Mouse (Mus musculus): ENCODE measurements around the gene Tsc22d1. TPM values are rescaled to one million over a fixed set of nuclear protein-coding genes. Genes with fewer than 3 reads are reported as not detected.

The Tsc22d1 gene
- total RNA-seq, 2 experiments from 2014 or later = 464 to 515 TPM

- no peak for DNase-seq
- intact Hi-C loops (cut with DNase I) = no loop called here
Observed at GRCm38 (mm10) chr14:76431918-76432317, 17.2 kb downstream of the Tsc22d1 start.

DNA sequence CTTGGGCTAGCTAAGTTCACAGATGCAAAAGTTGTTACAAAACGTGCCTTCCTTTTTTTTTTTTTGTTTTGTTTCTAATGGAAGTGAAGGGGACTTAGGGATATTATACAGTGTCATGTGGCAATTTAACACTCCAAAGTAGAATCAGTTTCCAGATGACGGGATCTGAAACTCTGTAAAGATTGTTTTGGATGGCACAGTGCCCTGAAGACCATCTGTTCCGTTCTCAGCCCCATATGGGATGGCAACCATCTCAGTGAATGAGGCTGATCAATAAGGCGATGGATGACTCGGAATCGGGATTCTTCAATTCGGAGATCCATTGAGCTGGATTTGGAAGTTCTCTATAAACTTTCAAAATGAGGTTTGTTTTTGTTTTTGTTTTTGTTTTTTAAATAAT, 17.6 kb downstream of the Tsc22d1 start:
- no peak for DNase-seq
- intact Hi-C loops (cut with DNase I) = no loop called here

- intact Hi-C loops (cut with DNase I) = no loop called here
- DNase-seq = no peak
Observed at GRCm38 (mm10) chr14:76432816-76433215, 18.1 kb downstream of the Tsc22d1 start.

DNA sequence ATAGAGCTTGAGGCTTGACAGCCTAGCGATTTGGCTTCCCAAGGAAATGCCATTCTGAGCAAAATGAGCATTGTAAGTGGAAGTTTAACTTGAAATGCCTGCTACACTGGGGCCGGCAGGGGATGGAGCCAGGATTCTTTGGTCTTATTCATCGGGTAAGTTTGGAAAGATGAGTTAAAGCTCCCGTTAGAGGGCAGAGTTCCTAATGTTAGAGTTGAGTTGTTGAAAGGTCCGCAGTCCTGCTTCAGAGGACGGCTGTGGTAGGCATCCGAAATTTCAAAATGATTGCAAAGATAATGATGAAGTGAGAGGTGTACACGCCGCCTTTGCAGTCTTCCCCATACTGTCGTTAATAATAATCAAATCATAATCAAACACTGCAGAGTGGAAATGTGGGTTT, 27.4 kb downstream of the Tsc22d1 start:
- DNase-seq = no peak
- intact Hi-C loops (cut with DNase I) = no loop called here

GRCm38 (mm10) chr14:76448987-76449386, 34.2 kb downstream of the Tsc22d1 start:
- intact Hi-C loops (cut with DNase I) = no loop called here
- DNase-seq = peak; percentile 19 to 41

DNA sequence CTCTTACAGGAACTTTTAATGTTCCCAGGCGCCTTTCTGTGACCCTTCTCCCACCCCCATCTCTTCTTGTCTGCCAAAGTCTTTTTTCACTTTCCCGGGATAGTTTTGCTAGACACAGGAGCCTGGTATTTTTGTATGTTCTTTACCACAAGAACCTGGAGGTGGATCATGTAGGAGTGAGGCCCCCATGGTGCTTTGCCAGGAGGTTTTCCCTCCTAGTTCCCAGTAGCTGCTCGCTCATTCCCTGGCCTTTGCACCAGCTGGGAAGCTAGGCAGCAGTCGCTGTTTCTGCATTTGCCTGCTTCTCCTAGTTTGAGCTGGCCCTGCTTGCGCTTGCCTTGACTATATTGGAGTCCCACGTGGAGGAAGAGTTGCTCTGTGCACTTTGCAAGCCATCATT, 36.2 kb downstream of the Tsc22d1 start:
- intact Hi-C loops (cut with DNase I) = loop anchor here (5.0 kb wide), 1 partner anchor 34 kb away; no protein-coding TSS in a partner anchor
- DNase-seq = no peak

GRCm38 (mm10) chr14:76452751-76453360, 38.1 kb downstream of the Tsc22d1 start:
- intact Hi-C loops (cut with DNase I) = loop anchor here (5.0 kb wide), 1 partner anchor 36 kb away; no protein-coding TSS in a partner anchor
- no peak for DNase-seq

DNA sequence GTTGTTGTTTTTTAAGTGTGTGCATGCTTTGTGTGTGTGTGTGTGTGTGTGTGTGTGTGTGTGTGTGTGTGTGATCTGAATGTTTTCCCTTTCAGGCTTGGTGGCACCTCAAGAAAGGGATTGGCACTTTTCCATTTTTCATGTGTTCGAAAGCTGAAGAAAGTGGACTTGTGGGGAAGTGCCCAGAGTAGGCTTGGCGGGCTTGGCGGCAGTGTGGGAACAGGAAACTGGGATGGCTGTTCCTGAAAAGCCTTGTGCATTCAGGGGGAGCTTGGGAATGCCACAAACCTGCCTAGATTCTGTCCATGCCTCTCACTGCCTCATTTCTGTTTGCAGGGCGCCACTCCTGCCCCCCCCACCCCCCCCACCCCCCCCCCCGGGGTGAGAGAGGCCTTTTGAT, 39.9 kb downstream of the Tsc22d1 start:
- DNase-seq = no peak
- intact Hi-C loops (cut with DNase I) = loop anchor here (5.0 kb wide), 1 partner anchor 37 kb away; no protein-coding TSS in a partner anchor

DNA sequence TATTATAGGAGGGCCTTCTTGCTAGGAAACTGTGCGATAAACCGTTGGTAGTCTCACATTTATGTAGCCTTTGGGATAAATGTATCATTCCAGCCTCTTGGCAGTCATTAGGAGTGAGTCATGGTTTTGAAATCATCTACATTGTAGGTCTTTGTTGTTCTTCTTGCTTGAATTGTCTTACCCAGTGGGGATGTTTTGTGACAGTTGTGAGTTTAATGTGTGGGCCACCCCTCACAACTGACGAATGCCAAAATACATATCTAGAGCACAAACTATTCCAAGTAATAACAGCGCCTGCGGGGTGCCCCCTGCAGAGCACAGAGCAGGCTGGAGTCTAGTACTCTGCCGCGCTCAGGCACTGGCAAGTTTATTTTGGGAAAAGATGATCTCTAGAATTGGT, 40.4 kb downstream of the Tsc22d1 start:
- intact Hi-C loops (cut with DNase I) = no loop called here
- no peak for DNase-seq

DNA sequence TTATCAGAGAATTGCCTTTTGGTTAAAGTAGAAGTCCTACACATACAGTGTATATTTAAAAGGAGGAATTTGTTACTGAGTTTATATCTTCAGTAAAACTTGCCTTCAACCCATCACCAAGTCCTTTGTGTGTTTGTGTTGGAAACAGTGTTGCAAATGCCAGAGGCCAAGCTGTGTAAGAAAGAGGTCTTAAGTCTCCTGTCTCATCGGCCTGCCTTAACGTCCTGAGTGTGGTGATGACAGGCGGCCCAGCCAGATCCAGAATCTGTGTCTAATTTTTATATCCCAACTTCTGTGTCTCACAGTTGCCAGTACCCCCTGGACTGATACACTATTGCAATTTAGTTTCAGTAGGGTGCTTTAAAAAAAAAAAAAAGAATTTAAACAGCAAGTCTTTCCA, 42.9 kb downstream of the Tsc22d1 start:
- intact Hi-C loops (cut with DNase I) = no loop called here
- DNase-seq = no peak

DNA sequence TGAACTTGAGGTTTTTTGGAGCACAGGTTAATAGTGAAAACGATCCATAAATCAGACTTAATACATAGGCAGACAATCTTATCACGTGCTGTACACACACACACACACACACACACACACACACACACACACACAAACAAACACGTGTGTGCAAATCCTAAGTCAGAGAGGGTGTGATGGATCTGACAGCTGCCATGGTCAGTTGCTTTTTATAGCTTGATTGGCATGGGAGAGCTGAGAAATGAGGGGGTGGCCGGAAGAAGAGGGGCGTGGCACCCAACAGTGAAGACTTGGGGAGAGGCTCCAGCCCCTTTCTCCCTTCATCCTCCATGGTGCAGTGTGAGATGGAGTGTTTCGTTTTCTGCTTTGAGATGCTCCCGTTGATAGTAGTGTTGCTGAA, 45.4 kb downstream of the Tsc22d1 start:
- no peak for DNase-seq
- intact Hi-C loops (cut with DNase I) = no loop called here

GRCm38 (mm10) chr14:76461182-76461775, 46.5 kb downstream of the Tsc22d1 start:
- DNase-seq = no peak
- intact Hi-C loops (cut with DNase I) = no loop called here

- intact Hi-C loops (cut with DNase I) = no loop called here
- DNase-seq = no peak
Observed at GRCm38 (mm10) chr14:76463414-76464098, 48.8 kb downstream of the Tsc22d1 start.

DNA sequence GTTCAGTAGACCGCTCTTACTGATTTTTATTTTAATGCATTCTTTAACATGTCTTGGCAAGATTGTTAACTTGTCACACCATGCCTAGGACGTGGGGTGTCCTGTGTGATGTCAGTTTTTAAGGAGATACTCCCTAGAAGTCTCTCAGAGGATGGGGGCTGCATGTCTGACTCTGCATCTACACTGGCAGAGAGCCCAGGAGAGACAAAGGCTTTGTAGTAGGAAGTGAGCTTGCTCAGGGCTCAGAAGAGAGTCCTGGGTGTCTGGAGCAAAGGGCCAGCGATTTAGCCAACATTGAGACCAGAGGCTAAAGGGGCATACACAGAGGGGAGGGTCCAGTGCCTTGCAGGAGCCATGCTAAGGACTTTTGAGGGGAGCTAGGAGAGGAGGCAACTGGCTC, 50.2 kb downstream of the Tsc22d1 start:
- DNase-seq = no peak
- intact Hi-C loops (cut with DNase I) = loop anchor here (5.0 kb wide), 1 partner anchor 48 kb away; no protein-coding TSS in a partner anchor

- intact Hi-C loops (cut with DNase I) = loop anchor here (5.0 kb wide), 1 partner anchor 49 kb away; no protein-coding TSS in a partner anchor
- peak; percentile 77 to 86 for DNase-seq
Observed at GRCm38 (mm10) chr14:76466641-76467323, 52.0 kb downstream of the Tsc22d1 start.

GRCm38 (mm10) chr14:76467932-76468331, 53.2 kb downstream of the Tsc22d1 start:
- intact Hi-C loops (cut with DNase I) = loop anchor here (5.0 kb wide), 1 partner anchor 51 kb away; no protein-coding TSS in a partner anchor
- no peak for DNase-seq

- intact Hi-C loops (cut with DNase I) = loop anchor here (5.0 kb wide), 2 partner anchors 184 to 594 kb away; no protein-coding TSS in a partner anchor
- no peak for DNase-seq
Observed at GRCm38 (mm10) chr14:76471301-76471700, 56.5 kb downstream of the Tsc22d1 start.

GRCm38 (mm10) chr14:76472487-76472886, 57.7 kb downstream of the Tsc22d1 start:
- intact Hi-C loops (cut with DNase I) = loop anchor here (1.0 to 5.0 kb wide), 4 partner anchors 185 to 595 kb away; no protein-coding TSS in a partner anchor
- DNase-seq = no peak

DNA sequence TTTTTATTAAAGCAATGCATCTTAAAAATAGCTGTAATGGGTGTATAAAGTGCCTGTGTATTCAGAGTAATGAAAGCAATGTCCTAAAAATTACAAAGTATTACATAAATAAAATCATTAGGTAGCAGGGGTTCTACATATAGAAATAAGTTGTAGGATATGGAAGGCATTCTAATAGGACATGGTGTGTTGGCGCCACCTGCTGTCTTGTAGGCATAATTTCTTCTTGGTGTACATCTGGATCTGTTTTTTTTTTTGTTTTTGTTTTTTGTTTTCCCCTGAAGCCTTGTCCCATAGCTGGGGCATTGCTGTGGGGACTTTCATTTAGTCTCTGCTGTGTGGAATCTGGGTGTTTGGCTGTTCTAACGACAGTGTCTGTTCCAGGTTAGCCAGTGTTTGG, 58.6 kb downstream of the Tsc22d1 start:
- peak; percentile 59 to 65 for DNase-seq
- intact Hi-C loops (cut with DNase I) = loop anchor here (2.0 to 5.0 kb wide), 3 partner anchors 186 to 596 kb away; no protein-coding TSS in a partner anchor

- peak in 1 of 2 experiments; percentile 36 for DNase-seq
Observed at GRCm38 (mm10) chr14:76474165-76474564, 59.4 kb downstream of the Tsc22d1 start.

GRCm38 (mm10) chr14:76476770-76477169, 62.0 kb downstream of the Tsc22d1 start:
- no peak for DNase-seq
- intact Hi-C loops (cut with DNase I) = no loop called here

More at GRCm38 (mm10) chr14:76474165-76474564, 59.4 kb downstream of the Tsc22d1 start:
- intact Hi-C loops (cut with DNase I) = loop anchor here (5.0 kb wide), 2 partner anchors 187 to 597 kb away; no protein-coding TSS in a partner anchor

Measured in heart, postnatal 14 days (tissue).